Mouse (Mus musculus) embryo, embryonic 9.5 days (tissue): Measurements from ENCODE around the gene Enoph1.
A peak's percentile ranks its signal among the peaks of the same experiment; 100 is the strongest.

Experiments
- DNase-seq: peaks from one replicate; pipeline ENCODE4 v3.0.0-alpha.2; 2017; ENCODE audit errors: extremely low spot score

The Enoph1 gene

GRCm38 (mm10) chr5:100074571-100074970, 34.8 kb downstream of the Enoph1 start:
- DNase-seq = no peak

DNA sequence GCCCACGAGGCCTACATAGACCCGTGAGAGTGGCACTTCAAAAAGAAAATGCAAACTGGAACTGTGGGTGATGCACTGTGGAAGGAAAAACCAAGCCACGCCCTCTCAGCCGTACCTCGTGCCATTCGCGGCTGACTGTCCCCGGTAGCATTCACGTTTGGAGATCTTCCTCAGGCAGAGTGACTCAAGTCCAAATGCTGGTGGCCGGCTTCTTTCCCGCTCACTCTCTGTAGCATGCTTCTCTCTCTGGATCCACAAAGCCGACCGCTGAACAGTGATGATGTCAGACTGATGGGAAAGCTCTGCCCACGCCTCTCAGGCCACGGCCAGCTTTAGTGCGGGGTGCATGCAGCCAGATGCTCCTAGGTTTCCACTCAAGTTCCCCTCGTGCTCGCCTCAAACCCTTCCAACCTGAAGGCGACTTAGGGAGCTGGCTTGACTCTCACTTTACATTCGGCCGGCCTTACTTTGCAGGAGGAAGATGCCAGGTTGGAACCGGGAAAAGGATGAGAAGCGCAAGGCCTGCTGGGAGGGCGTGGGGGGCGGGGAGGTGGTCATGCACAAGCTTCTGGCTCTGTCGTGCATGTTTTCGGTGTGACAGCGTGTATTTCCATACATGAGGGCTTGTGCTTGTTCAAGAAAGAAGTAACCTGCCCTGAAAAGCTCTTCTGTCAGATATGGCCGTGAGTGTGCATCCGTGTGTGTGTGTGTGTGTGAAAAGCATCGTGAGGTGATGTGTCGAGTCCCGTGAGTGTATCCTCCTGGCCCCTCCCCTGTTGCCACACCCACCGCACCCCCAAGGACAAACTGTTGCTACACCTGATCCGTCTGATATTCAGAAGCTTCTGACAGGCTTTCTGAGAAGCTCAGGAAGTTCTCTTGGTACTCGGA, 39.5 kb downstream of the Enoph1 start:
- DNase-seq = peak; percentile 53

- no peak for DNase-seq
These were observed 40.1 kb downstream of the Enoph1 start for GRCm38 (mm10) chr5:100079931-100080275.

- DNase-seq = no peak
These were observed 42.2 kb downstream of the Enoph1 start for GRCm38 (mm10) chr5:100082006-100082405.

GRCm38 (mm10) chr5:100083953-100084562, 44.3 kb downstream of the Enoph1 start:
- DNase-seq = no peak

DNA sequence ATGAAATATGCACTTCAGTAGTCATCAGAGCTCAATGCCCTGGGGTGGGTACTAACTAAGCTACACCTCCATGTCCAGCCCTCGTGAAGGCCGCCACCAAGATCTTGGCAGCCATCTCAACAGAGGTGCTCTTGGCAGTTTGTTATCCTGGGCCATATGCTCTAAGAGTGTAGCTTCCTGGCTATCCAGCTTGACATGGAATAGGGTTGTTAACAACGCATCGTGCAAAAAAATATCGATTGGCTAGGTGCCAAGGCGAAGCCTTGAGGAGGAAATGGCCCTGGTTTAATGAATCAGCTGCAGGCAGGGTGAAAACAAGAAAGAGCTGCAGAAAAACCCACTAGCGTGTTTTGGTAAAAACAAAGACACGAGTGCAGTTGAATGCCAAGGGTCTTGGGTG, 45.3 kb downstream of the Enoph1 start:
- no peak for DNase-seq

DNA sequence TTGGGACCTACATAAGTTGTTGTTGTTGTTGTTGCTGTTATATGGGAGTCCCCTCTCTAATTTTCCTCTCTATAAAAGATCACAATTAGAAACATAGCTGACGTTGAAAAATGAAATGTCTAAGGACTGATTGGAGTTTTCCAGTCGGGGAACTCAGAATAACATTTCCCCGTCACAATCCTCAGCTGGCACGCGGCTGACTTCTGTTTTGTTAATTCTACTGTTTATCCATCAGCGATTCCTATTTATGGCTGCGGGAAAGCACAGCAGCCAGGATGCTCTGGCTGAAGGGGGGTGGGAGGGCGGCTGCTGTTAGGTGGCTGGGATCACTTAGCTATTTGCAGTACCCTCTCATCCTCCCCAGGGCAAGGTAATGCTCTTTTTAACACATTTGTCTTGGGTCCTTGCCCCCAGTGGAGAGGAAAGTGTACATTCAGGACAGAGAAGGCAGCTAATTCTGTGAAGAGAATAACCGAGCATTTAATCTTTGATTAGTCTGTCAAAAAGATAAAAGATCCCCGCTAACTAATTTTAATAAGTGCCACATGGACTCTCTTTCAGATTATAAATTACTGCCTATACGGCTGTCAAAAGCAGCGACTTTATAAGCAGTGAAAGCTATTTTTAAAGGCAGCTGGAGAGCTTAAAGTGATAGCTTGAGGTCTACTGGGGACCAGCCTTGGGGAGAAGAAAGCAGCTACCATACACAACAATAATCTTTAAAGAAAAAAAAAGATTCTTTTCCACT, 50.9 kb downstream of the Enoph1 start:
- no peak for DNase-seq

- DNase-seq = no peak
These were observed 51.4 kb downstream of the Enoph1 start for GRCm38 (mm10) chr5:100091263-100091594.

- peak; percentile 32 for DNase-seq
These were observed 51.8 kb downstream of the Enoph1 start for GRCm38 (mm10) chr5:100091602-100092001.

GRCm38 (mm10) chr5:100096955-100097354, 57.2 kb downstream of the Enoph1 start:
- DNase-seq = no peak

GRCm38 (mm10) chr5:100097967-100098366, 58.2 kb downstream of the Enoph1 start:
- no peak for DNase-seq

DNA sequence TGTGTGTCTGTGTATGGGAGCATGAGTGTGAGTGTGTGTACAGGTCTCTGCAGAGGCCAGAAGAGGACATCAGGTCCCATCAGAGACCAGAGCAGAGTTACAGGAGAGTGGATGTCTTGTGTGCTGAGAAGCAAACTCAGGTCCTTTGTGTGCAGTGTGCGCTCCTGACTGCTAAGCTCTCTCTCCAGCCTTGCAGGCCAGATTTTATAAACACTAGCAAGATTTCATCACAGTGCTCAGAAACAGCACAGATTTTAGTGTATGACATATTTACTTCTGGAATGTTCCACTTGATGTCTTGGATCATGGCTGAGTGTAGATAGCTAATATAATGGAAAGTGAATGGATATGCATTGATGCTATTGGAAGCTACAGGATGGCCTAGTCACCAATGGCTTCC, 62.6 kb downstream of the Enoph1 start:
- DNase-seq = no peak

DNA sequence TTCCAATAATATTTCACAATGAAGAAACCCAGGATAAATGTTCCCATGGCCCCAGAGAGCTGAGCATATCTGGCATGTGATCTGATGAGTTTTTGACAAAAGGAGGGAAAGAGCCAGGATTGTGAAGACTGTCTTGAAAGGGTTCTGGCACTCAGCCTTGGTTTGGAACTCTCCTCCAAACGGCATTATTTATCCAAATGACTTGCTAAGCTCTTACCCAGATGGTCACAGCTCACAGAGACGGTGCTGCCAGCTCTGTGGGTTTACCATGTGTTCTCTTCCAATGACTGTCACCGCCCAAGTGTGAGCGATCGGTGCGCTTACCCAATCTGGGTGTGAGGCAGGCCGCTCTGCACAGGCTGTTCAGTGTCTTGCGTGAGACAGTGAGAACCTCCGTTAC, 69.1 kb downstream of the Enoph1 start:
- no peak for DNase-seq

GRCm38 (mm10) chr5:100109543-100110282, 69.9 kb downstream of the Enoph1 start:
- DNase-seq = no peak

DNA sequence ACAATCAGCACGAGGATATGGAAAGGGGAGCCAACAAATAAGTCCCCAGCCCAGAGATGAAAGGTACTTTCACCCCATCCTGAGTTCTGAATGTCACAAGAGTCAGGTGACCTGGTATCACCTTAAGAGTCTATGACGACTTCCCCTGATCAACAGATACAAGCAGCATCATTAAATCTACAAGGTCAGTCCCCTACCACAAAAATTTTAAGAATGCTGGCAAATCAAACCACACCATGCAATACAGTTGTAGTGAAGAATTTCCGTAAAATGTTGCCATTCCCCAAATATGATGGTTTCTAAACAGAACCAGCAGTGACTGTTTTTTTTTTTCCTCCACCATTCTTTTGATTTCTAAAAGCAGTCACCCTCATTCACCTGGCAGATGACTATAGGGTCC, 70.8 kb downstream of the Enoph1 start:
- no peak for DNase-seq

DNA sequence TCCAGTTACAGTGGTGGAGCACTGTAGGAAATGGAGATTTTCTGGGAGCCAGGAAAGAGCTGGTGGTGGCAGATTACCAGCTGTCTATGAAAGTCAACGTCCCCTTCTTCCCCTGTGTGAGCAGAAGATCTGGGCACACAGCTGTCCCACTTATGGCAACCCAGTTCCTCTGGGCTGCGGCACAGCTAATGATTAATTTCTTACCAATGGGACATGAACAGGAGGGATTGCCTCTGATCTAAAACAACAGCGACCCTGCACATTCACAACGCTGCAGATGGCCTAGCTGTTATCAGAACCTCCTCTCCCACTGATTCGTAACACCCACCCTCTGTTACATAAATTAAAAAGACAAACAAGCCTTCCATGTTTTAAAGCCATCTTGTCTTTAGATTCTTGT, 73.6 kb downstream of the Enoph1 start:
- DNase-seq = no peak
